In genomic region chr7:28952786-28953185, GRCm38 (mm10) we compare ENCODE assay signal across 7 mouse cellular contexts. TPM values are rescaled to one million over a fixed set of nuclear protein-coding genes. Genes with fewer than 3 reads are reported as not detected.
DNase-seq lines count a peak whose midpoint lies in the region; ATAC-seq and TF ChIP-seq lines count a peak whose summit lies in the region.

No protein-coding gene starts in this region.

- no peak for TF ChIP-seq POLR2A in myocyte (IDR thresholded peaks at IDR 0.05; ENCODE audit: insufficient read length, low read depth)

- H3K36me3 ChIP-seq in embryonic facial prominence, embryonic 12.5 days = peaks cover 5% of the 10 kb centered on the region; the same call in 1 of the 2 replicates
- H3K36me3 ChIP-seq in intestine, embryonic 16.5 days (ENCODE audit: control insufficient read depth, insufficient read depth, low read length) = peaks cover 3% of the 10 kb centered on the region; the same call in 1 of the 2 replicates
- H3K36me3 ChIP-seq in myocyte (ENCODE audit: control insufficient read depth, insufficient read depth) = peaks cover 5% of the 10 kb centered on the region

- H3K4me1 ChIP-seq in embryonic facial prominence, embryonic 12.5 days = peaks cover 66% of the 10 kb centered on the region
- peaks cover 84% of the 10 kb centered on the region for H3K4me1 ChIP-seq in intestine, embryonic 16.5 days (ENCODE audit: control insufficient read depth, insufficient read depth, low read length)

- DNase-seq in left cerebral cortex, adult 2 months (ENCODE audit: extremely low spot score in 1 of 2, low spot score in 2 of 2) = no peak
- DNase-seq in left cerebral cortex, postnatal 4 days = no peak
- no peak for DNase-seq in frontal cortex, postnatal 14 days (ENCODE audit: low spot score in 2 of 2)
- no peak for DNase-seq in embryo, embryonic 11 days

- no peak overlapping the region for H3ac ChIP-seq in myocyte (ENCODE audit: control insufficient read depth, insufficient read length)

- H3K27me3 ChIP-seq in embryonic facial prominence, embryonic 12.5 days = no peaks in the 10 kb centered on the region
- no peaks in the 10 kb centered on the region for H3K27me3 ChIP-seq in intestine, embryonic 16.5 days (replicated peaks; ENCODE audit: control insufficient read depth, insufficient read depth, low read length)
- H3K27me3 ChIP-seq in myocyte (ENCODE audit: control insufficient read depth, insufficient read depth, insufficient read length) = no peaks in the 10 kb centered on the region

- H3K79me2 ChIP-seq in myocyte (ENCODE audit: control insufficient read depth, insufficient read depth) = peaks cover 88% of the 10 kb centered on the region

- no peak overlapping the region for H3K9ac ChIP-seq in embryonic facial prominence, embryonic 12.5 days
- no peak overlapping the region for H3K9ac ChIP-seq in intestine, embryonic 16.5 days (ENCODE audit: low read depth, low read length)

- H3K4me2 ChIP-seq in embryonic facial prominence, embryonic 12.5 days (replicated peaks) = no peak overlapping the region
- no peak overlapping the region for H3K4me2 ChIP-seq in intestine, embryonic 16.5 days (ENCODE audit: low read depth, low read length)
- H3K4me2 ChIP-seq in myocyte (ENCODE audit: low read depth) = peak overlapping the region; percentile 70

- TF ChIP-seq CTCF in left cerebral cortex, adult 2 months (IDR thresholded peaks at IDR 0.05) = no peak

- intact Hi-C loops in left cerebral cortex, adult 2 months (cut with DNase I) = no loop called here
- intact Hi-C loops in left cerebral cortex, postnatal 4 days (cut with DNase I) = no loop called here

- ATAC-seq in embryonic facial prominence, embryonic 12.5 days (ENCODE audit: insufficient number of reproducible peaks, insufficient read depth, low FRiP score, low TSS enrichment) = no peak
- no peak for ATAC-seq in intestine, embryonic 16.5 days

- H3K4me3 ChIP-seq in left cerebral cortex, adult 2 months = no peak overlapping the region
- H3K4me3 ChIP-seq in embryonic facial prominence, embryonic 12.5 days = no peak overlapping the region
- H3K4me3 ChIP-seq in intestine, embryonic 16.5 days (ENCODE audit: low read length) = no peak overlapping the region
- H3K4me3 ChIP-seq in myocyte = no peak overlapping the region

- H3K27ac ChIP-seq in left cerebral cortex, adult 2 months = peak overlapping the region; percentile 30; the same call in 1 of the 2 replicates
- H3K27ac ChIP-seq in embryonic facial prominence, embryonic 12.5 days = peak overlapping the region; percentile 81
- peak overlapping the region; percentile 81 for H3K27ac ChIP-seq in intestine, embryonic 16.5 days (ENCODE audit: low read length)

- no peaks in the 10 kb centered on the region for H3K9me3 ChIP-seq in embryonic facial prominence, embryonic 12.5 days
- no peaks in the 10 kb centered on the region for H3K9me3 ChIP-seq in intestine, embryonic 16.5 days (ENCODE audit: control insufficient read depth, low read length)

- 20% methylated on average over 3 of the region's 3 CpGs for WGBS in embryonic facial prominence, embryonic 12.5 days
- WGBS in intestine, embryonic 16.5 days = 14% methylated on average over 3 of the region's 3 CpGs

TF ChIP-seq in myocyte, 11 proteins besides CTCF, POLR2A, EP300 and RAD21:
- TF ChIP-seq MAX (IDR thresholded peaks at IDR 0.05; ENCODE audit: low read depth) = no peak
- TF ChIP-seq USF1 (IDR thresholded peaks at IDR 0.05; ENCODE audit: low read depth) = no peak
- no peak for TF ChIP-seq POLR2AphosphoS2 (IDR thresholded peaks at IDR 0.05; ENCODE audit: insufficient read length, low read depth)
- no peak for TF ChIP-seq CEBPB (IDR thresholded peaks at IDR 0.05; ENCODE audit: insufficient read depth, poor library complexity, severe bottlenecking)
- no peak for TF ChIP-seq E2F4 (IDR thresholded peaks at IDR 0.05; ENCODE audit: insufficient read depth)
- TF ChIP-seq SRF (IDR thresholded peaks at IDR 0.05; ENCODE audit: control insufficient read depth, insufficient read length, low read depth) = no peak
- TF ChIP-seq MYOD1 (IDR thresholded peaks at IDR 0.05; ENCODE audit: control insufficient read depth in 1 of 3, insufficient read length in 2 of 3, low read depth in 2 of 3) = no peak
- no peak for TF ChIP-seq MYOG (IDR thresholded peaks at IDR 0.05; ENCODE audit: control insufficient read depth in 1 of 3, insufficient read depth in 1 of 3, insufficient read length in 2 of 3, low read depth in 2 of 3)
- no peak for TF ChIP-seq TCF12 (IDR thresholded peaks at IDR 0.05; ENCODE audit: insufficient read depth, poor library complexity, severe bottlenecking)
- TF ChIP-seq TCF3 (IDR thresholded peaks at IDR 0.05; ENCODE audit: insufficient read length, low read depth) = no peak
- TF ChIP-seq REST (IDR thresholded peaks at IDR 0.05; ENCODE audit: insufficient read depth, insufficient read length) = no peak
TF ChIP-seq in myocyte: peak in this region for 0.

RNA-seq across cellular contexts. Expression of gene Actn4, which starts 9.4 kb away (rescaled TPM):
- 100 to 1,000 TPM; 196 to 199 TPM for total RNA-seq in left cerebral cortex, adult 2 months (2021)
- 100 to 1,000 TPM; 129 to 134 TPM for total RNA-seq in left cerebral cortex, postnatal 4 days (2021)
- polyA plus RNA-seq in embryonic facial prominence, embryonic 12.5 days (2016; fragmentation: Nextera tagmentation; extraction: Ambion mirVana) = 233 and 253 TPM in 2 replicates
- polyA plus RNA-seq in intestine, embryonic 16.5 days (2015; fragmentation: Nextera tagmentation; extraction: Ambion mirVana) = 402 and 447 TPM in 2 replicates
- 270 TPM for polyA plus RNA-seq in myocyte (2012; fragmentation: generic; extraction: Trizol)

RNA-seq across cellular contexts. Expression of gene Eif3k, which starts 28.9 kb away (rescaled TPM):
- 100 to 1,000 TPM; 179 to 192 TPM for total RNA-seq in left cerebral cortex, adult 2 months (2021)
- 100 to 1,000 TPM; 212 to 213 TPM for total RNA-seq in left cerebral cortex, postnatal 4 days (2021)
- polyA plus RNA-seq in embryonic facial prominence, embryonic 12.5 days (2016; fragmentation: Nextera tagmentation; extraction: Ambion mirVana) = 392 and 419 TPM in 2 replicates
- 355 and 362 TPM in 2 replicates for polyA plus RNA-seq in intestine, embryonic 16.5 days (2015; fragmentation: Nextera tagmentation; extraction: Ambion mirVana)
- 335 TPM for polyA plus RNA-seq in myocyte (2012; fragmentation: generic; extraction: Trizol)

RNA-seq across cellular contexts. Expression of gene Map4k1, which starts 29.1 kb away (rescaled TPM):
- total RNA-seq in left cerebral cortex, adult 2 months (2021) = 1 to 10 TPM; 1.8 to 2.3 TPM
- 10 to 100 TPM; 12.9 to 14.7 TPM for total RNA-seq in left cerebral cortex, postnatal 4 days (2021)
- 6.7 and 9.3 TPM in 2 replicates for polyA plus RNA-seq in embryonic facial prominence, embryonic 12.5 days (2016; fragmentation: Nextera tagmentation; extraction: Ambion mirVana)
- 6.9 and 7.3 TPM in 2 replicates for polyA plus RNA-seq in intestine, embryonic 16.5 days (2015; fragmentation: Nextera tagmentation; extraction: Ambion mirVana)
- 0.18 TPM for polyA plus RNA-seq in myocyte (2012; fragmentation: generic; extraction: Trizol)

Comparison
In these comparisons a context has a peak if more than half of its experiments do, and no peak if none do; other contexts are left out.
1. H3K27ac ChIP-seq: peak in every context shown above with its lines; median percentile 81 in embryonic facial prominence, embryonic 12.5 days; 81 in intestine, embryonic 16.5 days; 30 in left cerebral cortex, adult 2 months.